Mouse (Mus musculus) lung, adult 2 months (tissue): ENCODE measurements around the gene A730061H03Rik. TPM values are rescaled to one million over a fixed set of nuclear protein-coding genes. Genes with fewer than 3 reads are reported as not detected.

Experiments used
- DNase-seq: peaks from one replicate; pipeline ENCODE4 v3.0.0; 2022
- H3K4me1 ChIP-seq: fragments of 200-500 bp; 2 replicates; pipeline ENCODE4 v1.6.1; 2011; ENCODE audit warnings: low read length; ENCODE audit not compliant: control insufficient read depth, insufficient read depth
- H3K4me3 ChIP-seq: fragments of 200-500 bp; replicated peaks from 2 replicates; pipeline ENCODE3; 2011; ENCODE audit warnings: low read depth, mild to moderate bottlenecking, control low read depth, low read length; ENCODE audit errors: extremely low read depth
- CTCF ChIP-seq: fragments of 200-500 bp; IDR thresholded peaks from 2 replicates; pipeline ENCODE4 v1.5.1; 2011; ENCODE audit warnings: mild to moderate bottlenecking, low read length, control low read depth; ENCODE audit not compliant: insufficient read depth
- POLR2A ChIP-seq: fragments of 200-500 bp; IDR thresholded peaks from 2 replicates; pipeline ENCODE4 v1.6.1; 2011; ENCODE audit warnings: low read depth, mild to moderate bottlenecking, control low read depth, low read length, borderline replicate concordance; ENCODE audit errors: extremely low read depth
- WGBS: fragments of 180-500 bp; shearing (Covaris S2); methylation state at CpG from one replicate; pipeline ENCODE4 v1.1.7; 2018; 5-methylcytosine and 5-hydroxymethylcytosine counted together
- polyA plus RNA-seq: library from polyadenylated mRNA; depleted of rRNA; stranded (reverse); fragments of >200 nt; gene quantifications from 2 replicates; pipeline ENCODE4 v1.2.3, GENCODE M21; 2012

Gene A730061H03Rik
- polyA plus RNA-seq, 1 experiment = 1.8 TPM

GRCm38 (mm10) chr14:55581981-55582681 lies 21.9 kb upstream of the A730061H03Rik start:
- TF ChIP-seq CTCF (peak; percentile 52), POLR2A (no peak)
- no peak for DNase-seq
- peaks cover 12% of the 10 kb centered on the region for H3K4me1 ChIP-seq
- WGBS = 75% methylated on average over 9 of the region's 9 CpGs
- H3K4me3 ChIP-seq = no peak overlapping the region

DNA sequence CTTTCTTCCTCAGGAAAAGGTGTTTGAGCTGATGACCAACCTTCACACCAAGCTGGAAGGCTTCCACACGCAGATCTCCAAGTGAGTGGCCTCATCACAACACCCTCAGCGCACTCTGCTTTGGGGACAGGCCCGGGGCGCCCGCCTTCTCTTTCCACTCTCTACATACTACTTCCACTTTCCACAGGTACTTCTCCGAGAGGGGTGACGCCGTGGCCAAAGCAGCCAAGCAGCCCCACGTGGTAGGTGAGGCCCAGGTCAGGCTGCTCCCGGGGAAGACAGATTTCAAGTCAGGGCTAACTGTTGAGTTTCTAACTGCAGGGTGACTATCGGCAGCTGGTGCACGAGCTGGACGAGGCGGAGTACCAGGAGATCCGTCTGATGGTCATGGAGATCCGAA lies 20.5 kb upstream of the A730061H03Rik start:
- Histone ChIP-seq H3K4me3 (no peak overlapping the region), H3K4me1 (peaks cover 12% of the 10 kb centered on the region)
- no peak for TF ChIP-seq CTCF
- no peak for TF ChIP-seq POLR2A
- no peak for DNase-seq
- WGBS = 87% methylated on average over 16 of the region's 16 CpGs

GRCm38 (mm10) chr14:55579511-55580496 lies 19.6 kb upstream of the A730061H03Rik start:
- WGBS = 85% methylated on average over 23 of the region's 23 CpGs
- peaks cover 9% of the 10 kb centered on the region for H3K4me1 ChIP-seq
- TF ChIP-seq CTCF (no peak), POLR2A (no peak)
- H3K4me3 ChIP-seq = no peak overlapping the region
- DNase-seq = no peak

- no peak for DNase-seq
- TF ChIP-seq CTCF = no peak
- no peak for TF ChIP-seq POLR2A
- WGBS = 19% methylated on average over 6 of the region's 6 CpGs
Observed at GRCm38 (mm10) chr14:55578668-55579269, 18.6 kb upstream of the A730061H03Rik start.

DNA sequence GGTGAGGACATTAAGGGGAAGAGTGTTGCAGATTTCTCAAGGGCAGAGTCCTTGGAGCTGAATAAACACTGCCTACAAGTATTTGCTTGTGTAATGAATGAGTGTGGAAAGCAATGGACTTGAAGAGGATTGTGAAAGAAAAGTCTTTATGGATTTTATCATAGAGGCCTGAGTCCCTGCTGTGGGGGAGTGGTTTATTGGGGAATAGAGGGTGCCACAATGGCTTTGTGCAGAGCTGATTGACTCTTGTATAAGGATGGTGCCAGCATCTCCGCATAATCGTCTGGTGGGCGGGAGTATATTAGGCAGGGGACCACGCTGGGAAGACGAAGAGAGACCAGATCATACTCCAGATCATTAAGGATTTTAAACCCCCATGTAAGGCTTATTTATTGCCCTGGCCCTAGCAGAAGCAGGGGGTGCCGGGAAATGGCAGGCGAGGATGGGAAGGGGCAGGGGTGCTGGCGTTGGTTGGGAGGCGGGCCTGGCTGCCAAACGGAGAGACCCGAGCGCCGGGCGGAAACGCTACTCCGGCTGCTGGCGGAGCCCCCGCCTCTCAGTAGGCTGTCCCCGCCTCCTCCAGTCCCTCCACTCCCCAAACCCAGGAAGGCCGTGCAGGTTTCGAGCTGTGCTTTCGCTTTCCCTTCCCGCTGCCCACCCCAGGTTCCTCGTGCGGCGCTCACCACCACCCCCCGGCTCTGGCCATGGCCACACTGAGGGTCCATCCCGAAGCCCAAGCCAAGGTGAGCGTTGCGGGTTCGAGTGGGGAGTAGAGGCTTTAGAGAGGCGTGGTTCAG lies 17.9 kb upstream of the A730061H03Rik start, which contains the start of gene Psme1:
Psme1 (plus strand) TSS at position 253 of the 797 bp plus-strand sequence.
- WGBS = under 1% methylated on average over 32 of the region's 32 CpGs
- peak; percentile 79 for DNase-seq
- no peak for TF ChIP-seq CTCF
- peak; percentile 48; the same call in 1 of the 2 replicates for TF ChIP-seq POLR2A

More at GRCm38 (mm10) chr14:55578668-55579269, 18.6 kb upstream of the A730061H03Rik start:
- H3K4me1 ChIP-seq = peaks cover 5% of the 10 kb centered on the region
- H3K4me3 ChIP-seq = peak overlapping the region; percentile 96

GRCm38 (mm10) chr14:55576376-55576775 lies 16.2 kb upstream of the A730061H03Rik start:
- 59% methylated on average over 16 of the region's 16 CpGs for WGBS
- H3K4me1 ChIP-seq = peaks cover 5% of the 10 kb centered on the region
- H3K4me3 ChIP-seq = no peak overlapping the region
- no peak for TF ChIP-seq CTCF
- no peak for TF ChIP-seq POLR2A
- DNase-seq = peak; percentile 56

More for the DNA sequence above, 17.9 kb upstream of the A730061H03Rik start, which contains the start of gene Psme1:
- H3K4me3 ChIP-seq = peak within 1 kb of the TSS; percentile 96
- peaks cover 5% of the 10 kb centered on the region for H3K4me1 ChIP-seq

GRCm38 (mm10) chr14:55575711-55576110 lies 15.5 kb upstream of the A730061H03Rik start:
- Histone ChIP-seq H3K4me3 (no peak overlapping the region), H3K4me1 (peaks cover 5% of the 10 kb centered on the region)
- TF ChIP-seq CTCF = no peak
- TF ChIP-seq POLR2A = no peak
- WGBS = 59% methylated on average over 13 of the region's 13 CpGs
- no peak for DNase-seq

GRCm38 (mm10) chr14:55575302-55575701 lies 15.1 kb upstream of the A730061H03Rik start, which contains the start of gene Fitm1:
Gene Fitm1, plus strand, starts transcription at chr14:55575617.
- DNase-seq = no peak
- H3K4me3 ChIP-seq = no peak within 1 kb of the TSS

GRCm38 (mm10) chr14:55571760-55572159 lies 11.6 kb upstream of the A730061H03Rik start:
- no peak for TF ChIP-seq CTCF
- TF ChIP-seq POLR2A = no peak
- H3K4me1 ChIP-seq = no peaks in the 10 kb centered on the region
- H3K4me3 ChIP-seq = no peak overlapping the region
- DNase-seq = no peak

More at GRCm38 (mm10) chr14:55575302-55575701, 15.1 kb upstream of the A730061H03Rik start, which contains the start of gene Fitm1:
- WGBS = 60% methylated on average over 8 of the region's 8 CpGs
- TF ChIP-seq CTCF (no peak), POLR2A (no peak)
- peaks cover 5% of the 10 kb centered on the region for H3K4me1 ChIP-seq
